Mouse (Mus musculus) c-Kit-positive CD71-positive TER-119-positive erythroid progenitor cells, embryonic 14.5 days (primary cell): Measurements from ENCODE around the gene Lrrc74a.

ENCODE experiments used
- DNase-seq: peaks from one replicate; pipeline ENCODE4 v3.0.0-alpha.2; 2013; ENCODE audit warnings: low spot score

The Lrrc74a gene

DNA sequence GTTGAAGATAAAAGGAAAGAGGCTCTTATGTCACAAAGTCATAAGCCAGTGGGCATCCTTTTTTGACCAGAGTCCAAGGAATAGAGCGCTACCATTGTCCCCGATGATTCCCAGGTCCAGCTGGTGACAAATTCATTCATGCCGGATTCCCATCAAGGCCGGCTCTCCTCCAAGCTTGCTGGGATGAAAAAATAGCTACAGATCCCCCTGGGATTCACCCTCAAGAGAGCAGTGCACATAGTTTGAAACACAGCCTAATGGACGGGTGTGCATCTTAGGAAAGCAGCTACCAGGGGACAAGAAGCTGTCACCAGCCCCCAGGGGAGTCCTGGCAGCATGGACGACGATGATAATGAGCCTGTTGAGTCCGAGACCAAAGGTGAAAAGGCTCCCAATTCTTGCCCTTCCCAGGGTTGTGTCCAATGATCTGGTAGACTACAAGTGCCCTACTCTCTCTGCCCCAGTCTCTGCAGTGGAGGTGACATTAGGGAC, at the start of gene Lrrc74a:
TSS of gene Lrrc74a (plus strand) at position 51 of the 492 bp plus-strand sequence.
- no peak for DNase-seq

GRCm38 (mm10) chr12:86685275-86685674, 48.9 kb upstream of the Lrrc74a start:
- DNase-seq = no peak

- DNase-seq = no peak
Measured at GRCm38 (mm10) chr12:86686551-86687330, 47.4 kb upstream of the Lrrc74a start.

DNA sequence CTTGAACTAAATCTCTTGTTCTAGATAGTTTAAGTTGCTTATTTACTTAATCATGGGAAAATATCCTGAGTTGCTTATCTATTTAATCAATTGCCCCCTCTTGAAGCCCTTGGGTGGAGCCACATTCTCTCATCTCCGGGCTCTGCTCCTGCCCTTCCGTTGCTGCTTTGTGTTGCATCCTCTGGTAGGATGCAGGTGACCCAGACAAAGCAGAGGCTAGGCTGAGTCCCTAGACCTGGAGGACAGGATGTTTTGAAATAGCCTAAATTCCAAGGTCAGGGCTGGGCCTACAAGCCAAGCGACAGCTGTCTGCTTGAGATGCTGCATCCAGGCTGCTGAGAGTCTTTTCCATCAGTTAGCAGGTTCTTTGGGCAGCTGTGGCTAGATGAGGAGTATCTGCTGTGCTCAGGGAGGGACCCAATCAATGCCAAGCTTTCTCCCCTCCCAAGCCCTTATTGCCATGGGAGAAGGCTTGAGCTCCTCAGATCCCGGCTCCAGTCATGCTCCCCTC, 46.7 kb upstream of the Lrrc74a start:
- no peak for DNase-seq

DNA sequence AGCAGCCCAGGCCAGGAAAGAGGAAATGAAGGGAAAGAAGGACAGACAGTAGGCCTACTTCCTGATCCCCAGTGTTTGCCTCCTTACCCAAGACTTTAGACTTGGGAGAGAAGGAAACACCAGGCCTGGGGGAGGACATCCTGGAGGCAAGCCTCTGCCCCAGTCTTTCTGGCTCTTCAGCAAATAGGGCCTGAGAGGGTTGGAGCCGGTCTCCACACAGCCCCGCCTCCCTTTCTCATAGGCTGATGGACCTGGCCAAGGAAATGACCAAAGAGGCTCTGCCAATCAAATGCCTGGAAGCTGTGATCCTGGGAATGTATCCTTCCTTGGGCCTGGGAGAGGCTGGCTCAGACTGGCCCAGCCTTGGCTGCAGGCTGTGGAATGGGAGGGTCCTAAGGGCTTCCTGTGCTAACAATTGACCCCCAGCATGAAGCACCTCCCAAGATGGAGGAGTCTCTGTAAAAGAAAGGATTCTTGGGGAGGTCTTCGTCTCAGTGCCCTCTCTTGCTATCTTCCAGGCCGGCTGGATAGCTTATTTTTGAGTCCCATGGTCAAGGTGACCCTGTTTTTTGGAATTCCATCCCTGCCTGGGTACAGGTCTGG, 46.1 kb upstream of the Lrrc74a start:
- no peak for DNase-seq

DNA sequence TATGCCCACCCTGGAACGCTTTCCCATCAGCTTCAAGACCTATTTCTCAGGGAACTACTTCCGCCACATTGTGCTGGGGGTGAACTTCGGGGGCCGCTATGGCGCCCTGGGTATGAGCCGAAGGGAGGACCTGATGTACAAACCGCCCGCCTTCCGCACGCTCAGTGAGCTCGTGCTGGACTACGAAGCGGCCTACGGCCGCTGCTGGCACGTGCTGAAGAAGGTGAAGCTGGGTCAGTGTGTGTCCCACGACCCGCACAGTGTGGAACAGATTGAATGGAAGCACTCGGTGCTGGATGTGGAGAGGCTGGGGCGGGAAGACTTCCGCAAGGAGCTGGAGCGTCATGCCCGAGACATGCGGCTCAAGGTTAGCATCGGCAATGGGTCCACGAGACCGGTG, 45.3 kb upstream of the Lrrc74a start:
- no peak for DNase-seq

GRCm38 (mm10) chr12:86690700-86691485, 43.3 kb upstream of the Lrrc74a start:
- no peak for DNase-seq

DNA sequence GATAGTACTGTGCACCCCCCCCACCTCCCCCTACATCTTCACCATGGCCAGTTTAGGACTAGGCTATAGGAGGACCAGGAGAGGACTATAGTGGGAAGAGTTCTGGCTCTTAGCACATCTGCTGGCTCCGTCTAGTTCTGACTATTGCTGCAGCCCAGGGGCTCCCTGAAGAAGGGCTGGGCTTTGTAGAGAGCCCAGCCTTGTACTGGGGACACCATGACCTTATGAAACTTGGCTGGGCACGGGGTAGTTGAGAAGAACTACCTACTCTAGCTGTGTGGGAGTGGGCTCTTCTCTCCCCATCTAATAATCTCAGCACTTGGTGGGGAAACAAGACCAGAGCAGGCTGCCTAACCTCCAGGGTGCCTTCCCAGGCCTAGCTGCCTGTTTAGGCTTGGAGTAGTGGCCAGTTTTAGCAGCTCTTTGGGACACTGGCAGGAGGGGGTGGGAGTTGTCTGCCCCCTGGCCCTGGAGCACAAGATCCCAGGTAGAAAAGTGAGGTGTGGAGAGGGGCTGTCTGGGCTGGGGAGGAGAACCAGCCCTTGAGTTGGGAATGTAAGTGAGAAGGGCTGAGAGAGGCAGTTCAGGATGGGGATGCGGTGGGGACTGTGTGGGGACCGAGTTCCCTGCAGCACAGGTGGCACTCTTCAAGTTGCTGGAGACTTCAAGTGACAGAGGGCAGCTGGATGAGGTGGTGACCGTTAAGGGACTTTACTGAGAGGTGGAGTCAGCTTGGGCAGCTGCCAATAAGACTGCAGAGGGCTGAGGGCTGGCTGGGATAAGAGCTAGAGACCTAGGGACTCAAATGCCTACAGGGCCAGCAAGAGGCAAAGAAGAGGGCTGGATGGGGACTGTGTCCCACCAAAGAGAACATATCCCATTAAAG, 41.5 kb upstream of the Lrrc74a start:
- DNase-seq = no peak

DNA sequence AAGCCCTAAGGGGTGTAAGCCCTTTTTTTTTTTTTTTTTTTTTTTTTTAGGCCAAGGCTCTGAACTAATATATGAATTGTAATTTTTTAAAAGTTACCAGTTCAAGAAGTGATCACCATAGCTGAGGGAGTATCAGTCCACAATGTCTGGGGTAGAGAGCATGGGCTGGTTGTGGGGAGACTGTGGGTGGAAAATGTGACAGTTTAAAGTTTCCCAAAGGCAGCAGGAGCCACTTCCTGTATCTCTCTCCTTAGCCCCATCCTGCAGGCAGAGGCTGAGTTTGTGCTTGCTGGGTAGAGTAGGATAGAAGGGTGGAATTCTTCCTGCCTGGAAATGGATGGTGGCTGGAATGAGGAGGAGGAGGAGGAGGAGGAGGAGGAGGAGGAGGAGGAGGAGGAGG, 40.8 kb upstream of the Lrrc74a start:
- no peak for DNase-seq

DNA sequence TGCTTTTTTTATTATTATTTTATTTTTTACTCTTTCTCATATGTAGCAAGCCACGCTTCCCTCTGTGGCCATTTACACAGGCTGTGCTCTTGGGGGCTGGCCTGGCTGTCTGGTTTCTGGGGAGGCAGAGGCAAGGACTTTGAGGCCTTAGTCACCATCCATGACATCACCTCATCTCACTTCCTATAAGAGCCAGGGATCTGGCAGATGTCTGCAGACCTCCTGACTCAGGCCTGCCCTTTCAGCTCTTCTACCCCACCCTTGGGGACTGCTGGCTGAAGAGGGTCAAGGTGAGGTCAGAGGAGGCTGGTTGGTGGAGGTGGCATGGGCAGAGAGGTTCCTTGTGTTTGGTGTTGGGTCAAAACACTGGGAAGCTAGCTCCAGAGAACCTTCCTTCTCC, 39.7 kb upstream of the Lrrc74a start:
- no peak for DNase-seq

- no peak for DNase-seq
Measured at GRCm38 (mm10) chr12:86697996-86698395, 36.2 kb upstream of the Lrrc74a start.

DNA sequence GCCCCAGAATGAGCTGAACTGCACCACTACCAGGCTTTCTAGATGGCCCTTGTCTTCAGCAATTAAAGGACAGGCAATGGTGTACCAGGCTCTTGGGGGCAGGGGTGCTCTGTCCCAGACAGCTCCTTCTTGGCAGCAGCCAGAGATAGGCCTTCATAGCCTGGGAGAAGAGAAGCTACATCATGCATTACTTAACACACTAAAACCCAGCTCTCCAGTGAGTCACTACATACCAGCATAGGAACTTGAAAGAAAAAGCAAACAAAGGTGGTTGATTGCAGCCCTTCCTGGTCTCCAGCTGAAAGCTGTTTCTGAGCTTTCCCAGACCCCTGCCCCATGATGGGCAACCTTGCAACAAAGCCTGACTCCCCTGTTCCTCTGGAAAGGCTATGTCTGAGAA, 35.6 kb upstream of the Lrrc74a start:
- no peak for DNase-seq

GRCm38 (mm10) chr12:86699965-86700926, 33.9 kb upstream of the Lrrc74a start:
- DNase-seq = no peak

DNA sequence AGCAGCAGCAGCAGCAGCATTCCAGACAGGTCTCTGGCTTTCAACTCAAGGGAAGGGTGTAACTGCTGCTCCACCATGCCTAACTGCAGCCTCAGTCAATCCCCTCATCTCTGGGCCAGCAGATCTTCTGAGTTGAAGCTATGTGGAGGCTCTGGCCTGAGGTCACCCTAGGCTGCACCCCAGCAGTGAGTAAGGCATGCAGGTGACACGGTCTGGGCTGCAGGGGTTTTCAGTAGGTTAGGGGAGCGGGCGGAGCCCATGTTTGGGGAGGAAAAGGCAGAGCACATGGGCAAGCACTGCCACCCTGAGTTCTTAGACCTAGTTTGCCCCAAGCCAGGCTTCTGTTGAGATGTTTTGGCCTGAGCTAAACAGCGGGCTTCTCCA, 33.2 kb upstream of the Lrrc74a start:
- DNase-seq = no peak

- no peak for DNase-seq
Measured at GRCm38 (mm10) chr12:86701491-86701890, 32.7 kb upstream of the Lrrc74a start.

DNA sequence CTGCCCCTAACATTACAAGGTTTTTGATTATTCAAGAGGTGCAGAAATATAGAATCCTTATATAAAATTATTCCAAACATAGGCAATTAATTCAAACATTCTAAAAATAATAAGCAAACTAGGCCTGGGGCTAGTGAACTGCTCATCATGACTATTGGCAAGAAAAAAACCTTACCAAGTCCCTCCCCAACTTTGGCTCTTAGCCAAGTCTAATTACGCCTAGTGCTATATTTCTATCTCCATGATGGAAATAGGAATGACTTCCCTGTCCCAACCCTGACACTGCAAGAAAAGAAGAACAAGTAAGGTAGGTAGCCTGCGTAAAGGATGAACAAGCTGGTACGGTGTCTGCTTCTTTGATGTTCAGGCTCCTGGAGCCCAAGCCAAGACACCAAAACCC, 31.5 kb upstream of the Lrrc74a start:
- no peak for DNase-seq

DNA sequence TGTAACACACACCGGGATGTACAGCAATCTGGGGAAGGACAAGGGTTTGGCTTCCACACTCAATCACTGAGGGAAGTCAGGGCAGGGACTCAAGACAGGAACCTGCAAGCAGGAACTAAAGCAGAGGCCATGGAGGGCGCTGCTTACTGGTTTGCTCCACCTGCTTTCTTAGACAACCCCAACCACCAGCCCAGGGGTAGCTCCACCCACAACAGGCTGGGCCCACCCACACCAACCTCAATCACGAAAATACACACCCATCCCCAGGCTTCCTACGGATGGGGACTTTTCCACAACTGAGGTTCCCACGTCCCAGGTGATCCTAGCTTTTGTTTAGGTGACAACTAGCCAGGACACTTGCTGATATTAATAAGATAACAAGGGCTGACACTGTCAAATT, 28.3 kb upstream of the Lrrc74a start:
- DNase-seq = no peak

DNA sequence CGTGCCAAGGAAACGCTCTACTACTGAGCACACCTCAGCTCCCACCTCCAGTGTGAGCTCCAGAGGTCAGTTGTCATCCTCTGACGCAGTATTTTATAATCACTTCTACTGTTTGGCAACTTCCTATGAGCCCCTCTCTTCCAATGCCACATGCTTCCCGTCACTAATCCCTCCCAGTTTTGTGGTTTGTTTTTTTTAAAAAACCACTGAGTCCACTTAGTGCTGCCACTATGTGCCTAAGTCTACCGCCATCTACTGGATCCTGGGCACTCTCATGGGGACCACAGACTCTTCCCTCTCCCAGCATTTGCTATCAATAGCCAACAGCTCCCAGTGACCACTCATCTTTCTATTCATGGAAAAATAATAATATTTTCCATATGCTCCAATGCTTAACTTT, 20.1 kb upstream of the Lrrc74a start:
- no peak for DNase-seq

- DNase-seq = peak; percentile 37
Measured at GRCm38 (mm10) chr12:86715401-86715800, 18.8 kb upstream of the Lrrc74a start.

DNA sequence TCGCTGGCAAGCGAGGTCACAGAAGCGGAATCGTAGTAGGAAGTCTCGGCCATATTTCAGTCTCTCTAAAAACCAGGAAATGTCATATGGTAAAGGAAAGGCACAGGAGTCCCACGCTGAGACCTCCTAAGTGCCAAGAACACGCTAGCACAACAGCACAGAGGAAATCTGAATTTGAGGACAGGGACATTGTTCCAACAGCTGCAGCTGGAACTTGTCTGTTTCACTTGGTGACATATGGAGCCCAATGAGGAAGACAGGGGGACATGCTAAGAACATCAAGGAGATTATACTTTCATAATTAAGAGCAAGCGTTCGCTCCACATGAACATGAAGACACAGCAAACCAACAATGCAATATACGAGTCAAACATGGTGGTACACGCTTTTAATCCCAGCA, 17.2 kb upstream of the Lrrc74a start:
- DNase-seq = no peak
